Comparison of ENCODE assay signal across 14 mouse cellular contexts in genomic region chr17:9002438-9002837, GRCm38 (mm10). TPM values are rescaled to one million over a fixed set of nuclear protein-coding genes. Genes with fewer than 3 reads are reported as not detected.
A peak's percentile ranks its signal among the peaks of the same experiment; 100 is the strongest.
DNase-seq lines count a peak whose midpoint lies in the region; ATAC-seq and TF ChIP-seq lines count a peak whose summit lies in the region.
"Had no signal": no experiment of that assay in that cellular context is flagged by ENCODE, and none has a peak within 500 bp of the region (broad histone marks: within the 10 kb centered on the region; RNA-seq: fewer than 3 reads in every experiment).

No protein-coding gene starts in this region.

- no peaks in the 10 kb centered on the region for H3K9me3 ChIP-seq in MEL (replicated peaks; ENCODE audit: insufficient read depth, low read length)
- no peaks in the 10 kb centered on the region for H3K9me3 ChIP-seq in intestine, postnatal 0 days (ENCODE audit: control insufficient read depth)
- peaks cover 5% of the 10 kb centered on the region; the same call in 1 of the 2 replicates for H3K9me3 ChIP-seq in midbrain, embryonic 16.5 days (replicated peaks; ENCODE audit: control insufficient read depth, low read length, poor library complexity, severe bottlenecking)
- H3K9me3 ChIP-seq: heart, embryonic 10.5 days had no signal

- peaks cover 0 to 7% of the 10 kb centered on the region in 2 experiments; a peak in 2 of 4 replicates for H3K36me3 ChIP-seq in MEL (ENCODE audit: control insufficient read depth in 1 of 2, insufficient read depth in 2 of 2, low read length in 2 of 2)
- H3K36me3 ChIP-seq in intestine, postnatal 0 days (ENCODE audit: control insufficient read depth, insufficient read depth), result no peaks in the 10 kb centered on the region
- H3K36me3 ChIP-seq in midbrain, embryonic 16.5 days (ENCODE audit: control insufficient read depth, insufficient read depth, low read length), result peaks cover 3% of the 10 kb centered on the region; the same call in 1 of the 2 replicates

- intact Hi-C loops in left cerebral cortex, postnatal 4 days (cut with DNase I), result no loop called here

- H3K4me3 ChIP-seq in MEL (ENCODE audit: control insufficient read depth in 1 of 2, insufficient read depth in 1 of 2, low read depth in 2 of 2, low read length in 2 of 2), result no peak overlapping the region
- H3K4me3 ChIP-seq in intestine, postnatal 0 days (ENCODE audit: low read depth, low read length), result no peak overlapping the region
- H3K4me3 ChIP-seq in midbrain, embryonic 16.5 days (ENCODE audit: low read depth, low read length), result no peak overlapping the region
- H3K4me3 ChIP-seq: heart, embryonic 10.5 days had no signal

- no peaks in the 10 kb centered on the region for H3K79me2 ChIP-seq in MEL (ENCODE audit: control insufficient read depth, insufficient read depth, low read length, poor library complexity)

- peak; percentile 55 to 67 for DNase-seq in left cerebral cortex, adult 18-20 months (ENCODE audit: low spot score in 2 of 2)
- DNase-seq in left cerebral cortex, postnatal 4 days, result no peak
- DNase-seq in 416B (ENCODE audit: low read depth) (peak; percentile 58), MEL (ENCODE audit: low read depth, low spot score) (peak; percentile 51)
- DNase-seq in kidney, postnatal 14 days, result no peak
- DNase-seq: adrenal gland, adult 2 months; cerebellum, postnatal 25 days; kidney, postnatal 10 days; layer of hippocampus, adult 9-11 months; liver, postnatal 0 days had no signal

- H3K4me2 ChIP-seq in intestine, postnatal 0 days (replicated peaks; ENCODE audit: low read depth), result no peak overlapping the region
- H3K4me2 ChIP-seq in midbrain, embryonic 16.5 days (ENCODE audit: low read length), result no peak overlapping the region

- peak; percentile 59; the same call in 1 of the 2 replicates for ATAC-seq in megakaryocyte, adult 5-6 weeks (ENCODE audit: poor library complexity, severe bottlenecking)
- ATAC-seq in intestine, postnatal 0 days, result no peak
- ATAC-seq in midbrain, embryonic 16.5 days, result no peak
- ATAC-seq: liver, postnatal 0 days had no signal

- no peak overlapping the region for H3K27ac ChIP-seq in MEL (ENCODE audit: control insufficient read depth, low read depth, low read length)
- H3K27ac ChIP-seq in intestine, postnatal 0 days (ENCODE audit: low read depth, low read length), result no peak overlapping the region
- no peak overlapping the region for H3K27ac ChIP-seq in midbrain, embryonic 16.5 days (ENCODE audit: low read length)
- H3K27ac ChIP-seq: heart, embryonic 10.5 days had no signal

- 0 out of 4 replicates have a peak, but pooled peaks of 1 of the 2 experiments have one; percentile 25 for TF ChIP-seq EP300 in MEL (IDR thresholded peaks at IDR 0.05; ENCODE audit: low read depth in 1 of 2, low read length in 2 of 2)

- H3K4me1 ChIP-seq in MEL (ENCODE audit: control insufficient read depth in 1 of 2, insufficient read depth in 2 of 2, low read length in 2 of 2), result peaks cover 0 to 9% of the 10 kb centered on the region in 2 experiments; a peak in 2 of 4 replicates
- no peaks in the 10 kb centered on the region for H3K4me1 ChIP-seq in intestine, postnatal 0 days (replicated peaks; ENCODE audit: control insufficient read depth, insufficient read depth, low read length)
- H3K4me1 ChIP-seq in midbrain, embryonic 16.5 days (ENCODE audit: control insufficient read depth, insufficient read depth, low read length), result no peaks in the 10 kb centered on the region
- H3K4me1 ChIP-seq: heart, embryonic 10.5 days had no signal

- no peak for TF ChIP-seq RAD21 in MEL (IDR thresholded peaks at IDR 0.05; ENCODE audit: low read depth, low read length)

- H3K9ac ChIP-seq in MEL (ENCODE audit: control insufficient read depth, low read depth, low read length, poor library complexity, severe bottlenecking), result no peak overlapping the region
- H3K9ac ChIP-seq in intestine, postnatal 0 days (ENCODE audit: low read depth, low read length), result no peak overlapping the region
- H3K9ac ChIP-seq in midbrain, embryonic 16.5 days (ENCODE audit: low read depth, low read length), result no peak overlapping the region
- H3K9ac ChIP-seq: liver, postnatal 0 days had no signal

- WGBS in intestine, postnatal 0 days, result 76% methylated on average over 4 of the region's 4 CpGs
- WGBS in midbrain, embryonic 16.5 days, result 74% methylated on average over 4 of the region's 4 CpGs

- TF ChIP-seq CTCF in MEL (IDR thresholded peaks at IDR 0.05 in 2 of 3, conservative IDR thresholded peaks at IDR 0.05 in 1 of 3; ENCODE audit: control insufficient read depth in 1 of 3, insufficient read depth in 1 of 3, low read depth in 2 of 3, low read length in 3 of 3, poor library complexity in 1 of 3, severe bottlenecking in 1 of 3), result no peak
- TF ChIP-seq CTCF in intestine, postnatal 0 days (IDR thresholded peaks at IDR 0.05; ENCODE audit: low read depth), result no peak

- no peaks in the 10 kb centered on the region; a peak in 1 of 4 replicates for H3K27me3 ChIP-seq in MEL (ENCODE audit: control insufficient read depth in 1 of 2, insufficient read depth in 2 of 2, low read length in 2 of 2)
- no peaks in the 10 kb centered on the region for H3K27me3 ChIP-seq in intestine, postnatal 0 days (replicated peaks; ENCODE audit: control insufficient read depth, insufficient read depth, low read length)
- no peaks in the 10 kb centered on the region for H3K27me3 ChIP-seq in midbrain, embryonic 16.5 days (ENCODE audit: control insufficient read depth, insufficient read depth, low read depth, low read length)

- no peak for TF ChIP-seq POLR2A in MEL (IDR thresholded peaks at IDR 0.05; ENCODE audit: control insufficient read depth in 1 of 2, insufficient read depth in 1 of 2, low read depth in 1 of 2, low read length in 2 of 2, poor library complexity in 1 of 2)

TF ChIP-seq in MEL, 35 proteins besides CTCF, POLR2A, EP300 and RAD21:
- TF ChIP-seq MAFK (IDR thresholded peaks at IDR 0.05; ENCODE audit: borderline replicate concordance, low read depth, low read length) (peak; percentile 12; the same call in 1 of the 2 replicates), USF2 (IDR thresholded peaks at IDR 0.05; ENCODE audit: borderline replicate concordance in 1 of 2, insufficient read depth in 1 of 2, low read depth in 1 of 2, low read length in 2 of 2) (no peak)

RNA-seq across cellular contexts. Expression of gene 1700010I14Rik, which starts 14.3 kb away (rescaled TPM):
- total RNA-seq in left cerebral cortex, adult 18-20 months (2021), result 1 to 10 TPM; 1.5 to 2.1 TPM
- 1 to 10 TPM; 1.9 to 2.2 TPM for total RNA-seq in left cerebral cortex, postnatal 4 days (2021)
- 0.23 and 0.33 TPM in 2 replicates for total RNA-seq in MEL (2012; rRNA removed)
- polyA plus RNA-seq in MEL (2012; ENCODE audit: insufficient read depth in 1 of 2, insufficient read length in 2 of 2, low read depth in 1 of 2, low replicate concordance in 2 of 2, missing spikeins in 1 of 2), result 1 to 10 TPM in 1 of 2 experiments, not detected in 1; 2.2 TPM
- 1.3 and 2.8 TPM in 2 replicates for total RNA-seq in megakaryocyte, adult 5-6 weeks (2015)
- 1.9 and 3.2 TPM in 2 replicates for total RNA-seq in megakaryocyte, adult 5-6 weeks (2017)
- polyA plus RNA-seq in intestine, postnatal 0 days (2015; fragmentation: Nextera tagmentation; extraction: Ambion mirVana), result 1.2 TPM in 2 replicates
- polyA plus RNA-seq in midbrain, embryonic 16.5 days (2015; fragmentation: Nextera tagmentation; extraction: Ambion mirVana), result 3.0 and 3.6 TPM in 2 replicates

Comparison
In these comparisons a context has a peak if more than half of its experiments do, and no peak if none do; other contexts are left out.
1. DNase-seq: peak in left cerebral cortex, adult 18-20 months (2 of 2), 416B (single experiment) and MEL (single experiment); none in left cerebral cortex, postnatal 4 days (single experiment) and kidney, postnatal 14 days (single experiment).